Mouse (Mus musculus): ENCODE measurements around the gene Tbl3. TPM values are rescaled to one million over a fixed set of nuclear protein-coding genes. Genes with fewer than 3 reads are reported as not detected.

Tbl3 gene
- polyA plus RNA-seq, 1 experiment, result 60.6 TPM

GRCm38 (mm10) chr17:24733434-24734050 is 26.1 kb upstream of the Tbl3 start:
- TF ChIP-seq CTCF (IDR thresholded peaks at IDR 0.05; ENCODE audit: borderline replicate concordance, insufficient read depth, low read depth, low read length), result no peak
- no peak for TF ChIP-seq POLR2A (IDR thresholded peaks at IDR 0.05; ENCODE audit: borderline replicate concordance, insufficient read depth, low read length)
- H3K4me1 ChIP-seq (ENCODE audit: control insufficient read depth, insufficient read depth, low read length), result no peaks in the 10 kb centered on the region
- H3K4me3 ChIP-seq (replicated peaks; ENCODE audit: insufficient read depth, low read depth, low read length), result no peak overlapping the region
- WGBS, result 73% methylated on average over 21 of the region's 21 CpGs
- no peak for DNase-seq
- H3K27me3 ChIP-seq (ENCODE audit: control insufficient read depth, insufficient read depth, low read length), result no peaks in the 10 kb centered on the region
- H3K27ac ChIP-seq (ENCODE audit: insufficient read depth, low read length), result no peak overlapping the region

GRCm38 (mm10) chr17:24732233-24732935 is 24.9 kb upstream of the Tbl3 start:
- WGBS, result 76% methylated on average over 12 of the region's 12 CpGs
- no peaks in the 10 kb centered on the region for H3K27me3 ChIP-seq (ENCODE audit: control insufficient read depth, insufficient read depth, low read length)
- TF ChIP-seq POLR2A (IDR thresholded peaks at IDR 0.05; ENCODE audit: borderline replicate concordance, insufficient read depth, low read length) (no peak), CTCF (IDR thresholded peaks at IDR 0.05; ENCODE audit: borderline replicate concordance, insufficient read depth, low read depth, low read length) (no peak)
- no peak overlapping the region for H3K4me3 ChIP-seq (replicated peaks; ENCODE audit: insufficient read depth, low read depth, low read length)
- H3K4me1 ChIP-seq (ENCODE audit: control insufficient read depth, insufficient read depth, low read length), result no peaks in the 10 kb centered on the region
- DNase-seq, result no peak
- no peak overlapping the region for H3K27ac ChIP-seq (ENCODE audit: insufficient read depth, low read length)

GRCm38 (mm10) chr17:24730787-24731186 is 23.3 kb upstream of the Tbl3 start:
- H3K4me3 ChIP-seq (replicated peaks; ENCODE audit: insufficient read depth, low read depth, low read length), result no peak overlapping the region
- DNase-seq, result no peak
- TF ChIP-seq POLR2A (IDR thresholded peaks at IDR 0.05; ENCODE audit: borderline replicate concordance, insufficient read depth, low read length) (no peak), CTCF (IDR thresholded peaks at IDR 0.05; ENCODE audit: borderline replicate concordance, insufficient read depth, low read depth, low read length) (no peak)
- H3K27ac ChIP-seq (ENCODE audit: insufficient read depth, low read length), result no peak overlapping the region
- no peaks in the 10 kb centered on the region for H3K27me3 ChIP-seq (ENCODE audit: control insufficient read depth, insufficient read depth, low read length)
- WGBS, result 79% methylated on average over 14 of the region's 14 CpGs
- H3K4me1 ChIP-seq (ENCODE audit: control insufficient read depth, insufficient read depth, low read length), result no peaks in the 10 kb centered on the region

- 54% methylated on average over 6 of the region's 6 CpGs for WGBS
- H3K27me3 ChIP-seq (ENCODE audit: control insufficient read depth, insufficient read depth, low read length), result no peaks in the 10 kb centered on the region
- DNase-seq, result no peak
- no peak overlapping the region for H3K27ac ChIP-seq (ENCODE audit: insufficient read depth, low read length)
- H3K4me1 ChIP-seq (ENCODE audit: control insufficient read depth, insufficient read depth, low read length), result no peaks in the 10 kb centered on the region
- TF ChIP-seq POLR2A (IDR thresholded peaks at IDR 0.05; ENCODE audit: borderline replicate concordance, insufficient read depth, low read length) (no peak), CTCF (IDR thresholded peaks at IDR 0.05; ENCODE audit: borderline replicate concordance, insufficient read depth, low read depth, low read length) (no peak)
- no peak overlapping the region for H3K4me3 ChIP-seq (replicated peaks; ENCODE audit: insufficient read depth, low read depth, low read length)
Measured at GRCm38 (mm10) chr17:24729067-24729466, 21.6 kb upstream of the Tbl3 start.

GRCm38 (mm10) chr17:24728184-24728583 is 20.7 kb upstream of the Tbl3 start:
- TF ChIP-seq POLR2A (IDR thresholded peaks at IDR 0.05; ENCODE audit: borderline replicate concordance, insufficient read depth, low read length) (no peak), CTCF (IDR thresholded peaks at IDR 0.05; ENCODE audit: borderline replicate concordance, insufficient read depth, low read depth, low read length) (no peak)
- H3K27ac ChIP-seq (ENCODE audit: insufficient read depth, low read length), result no peak overlapping the region
- H3K27me3 ChIP-seq (ENCODE audit: control insufficient read depth, insufficient read depth, low read length), result no peaks in the 10 kb centered on the region
- no peak overlapping the region for H3K4me3 ChIP-seq (replicated peaks; ENCODE audit: insufficient read depth, low read depth, low read length)
- H3K4me1 ChIP-seq (ENCODE audit: control insufficient read depth, insufficient read depth, low read length), result no peaks in the 10 kb centered on the region
- 72% methylated on average over 17 of the region's 17 CpGs for WGBS
- DNase-seq, result no peak

GRCm38 (mm10) chr17:24727618-24728017 is 20.2 kb upstream of the Tbl3 start, which contains the start of gene Rpl3l:
Gene Rpl3l, plus strand, starts transcription at chr17:24727820.
- Histone ChIP-seq H3K4me3 (replicated peaks; ENCODE audit: insufficient read depth, low read depth, low read length) (no peak within 1 kb of the TSS), H3K4me1 (ENCODE audit: control insufficient read depth, insufficient read depth, low read length) (peaks cover 1% of the 10 kb centered on the region; the same call in 1 of the 2 replicates), H3K27me3 (ENCODE audit: control insufficient read depth, insufficient read depth, low read length) (no peaks in the 10 kb centered on the region), H3K27ac (ENCODE audit: insufficient read depth, low read length) (no peak within 1 kb of the TSS)
- TF ChIP-seq CTCF (IDR thresholded peaks at IDR 0.05; ENCODE audit: borderline replicate concordance, insufficient read depth, low read depth, low read length) (no peak), POLR2A (IDR thresholded peaks at IDR 0.05; ENCODE audit: borderline replicate concordance, insufficient read depth, low read length) (no peak)
- no peak for DNase-seq
- 62% methylated on average over 2 of the region's 2 CpGs for WGBS

GRCm38 (mm10) chr17:24725637-24726390 is 18.4 kb upstream of the Tbl3 start:
- TF ChIP-seq CTCF (IDR thresholded peaks at IDR 0.05; ENCODE audit: borderline replicate concordance, insufficient read depth, low read depth, low read length), result no peak
- no peak for TF ChIP-seq POLR2A (IDR thresholded peaks at IDR 0.05; ENCODE audit: borderline replicate concordance, insufficient read depth, low read length)
- Histone ChIP-seq H3K27ac (ENCODE audit: insufficient read depth, low read length) (no peak overlapping the region), H3K4me3 (replicated peaks; ENCODE audit: insufficient read depth, low read depth, low read length) (no peak overlapping the region), H3K27me3 (ENCODE audit: control insufficient read depth, insufficient read depth, low read length) (no peaks in the 10 kb centered on the region), H3K4me1 (ENCODE audit: control insufficient read depth, insufficient read depth, low read length) (peaks cover 4% of the 10 kb centered on the region)
- no peak for DNase-seq
- 63% methylated on average over 3 of the region's 3 CpGs for whole genome bisulfite sequencing

All from cerebellum, adult 2 months (tissue).